Mouse (Mus musculus) T-helper 2 cell (primary cell): ENCODE measurements at regions not wholly inside any gene's neighbourhood (a gene's known extent, or its start where the extent isn't known, plus 50 kb on each side); places are given as distances from the start of the nearest gene placed in this dataset.

ENCODE experiments used
- in situ Hi-C: fragments of 300-600 bp; cut with MboI, MseI; formaldehyde crosslinking; loops from one replicate; pipeline ENCODE4 v1.15.1; 2025; ENCODE audit warnings: high pct_unique_total_duplicates

GRCm38 (mm10) chr15:49555793-49556192 is 4328.9 kb upstream of the Gm7489 start:
- in situ Hi-C loops: no loop called here

- in situ Hi-C loops: loop anchor here (10.0 kb wide), 1 partner anchor 644 kb away; no protein-coding TSS in a partner anchor
Measured at GRCm38 (mm10) chr15:49560401-49560800, 4324.3 kb upstream of the Gm7489 start.

- in situ Hi-C loops: no loop called here
Measured at GRCm38 (mm10) chr15:49588851-49589250, 4295.9 kb upstream of the Gm7489 start.

GRCm38 (mm10) chr15:49613865-49614264 is 4270.8 kb upstream of the Gm7489 start:
- in situ Hi-C loops: no loop called here

- in situ Hi-C loops: no loop called here
Measured at GRCm38 (mm10) chr15:49647361-49647760, 4237.3 kb upstream of the Gm7489 start.

- in situ Hi-C loops: no loop called here
Measured at GRCm38 (mm10) chr15:49650549-49651180, 4234.0 kb upstream of the Gm7489 start.

DNA sequence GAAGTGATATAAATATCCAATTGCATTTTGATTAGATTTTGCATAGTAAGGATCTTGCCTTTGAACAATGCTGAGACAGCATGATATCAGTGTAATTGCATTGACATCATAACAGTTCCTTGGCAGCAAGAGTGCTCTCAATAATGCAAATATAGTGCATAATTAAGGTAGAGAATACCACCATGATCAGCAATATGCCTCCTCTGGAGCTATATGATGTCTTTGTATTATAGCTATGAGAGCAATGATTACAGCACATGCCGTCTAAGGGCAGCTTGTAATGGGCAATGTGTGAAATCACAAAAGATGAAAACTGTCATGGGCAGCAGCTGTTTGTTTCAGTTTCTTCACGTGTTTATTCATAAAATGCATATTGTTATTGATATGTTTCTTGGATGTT is 4231.0 kb upstream of the Gm7489 start:
- in situ Hi-C loops: no loop called here

GRCm38 (mm10) chr15:49664834-49665565 is 4219.7 kb upstream of the Gm7489 start:
- in situ Hi-C loops: loop anchor here (10.0 kb wide), 1 partner anchor 1100 kb away; no protein-coding TSS in a partner anchor
